Mouse (Mus musculus) CD4-positive, CD25-positive, alpha-beta regulatory T cell, adult 2 months (primary cell): ENCODE results near the gene Adam10.

Experiments
- DNase-seq: peaks from one replicate; pipeline ENCODE4 v3.0.0-alpha.2; 2012; ENCODE audit warnings: low read depth, low spot score

The Adam10 gene

GRCm38 (mm10) chr9:70775517-70775916 is 96.7 kb downstream of the Adam10 start:
- DNase-seq = no peak

GRCm38 (mm10) chr9:70782191-70782590 is 103.4 kb downstream of the Adam10 start:
- no peak for DNase-seq

- no peak for DNase-seq
Observed at GRCm38 (mm10) chr9:70788705-70789104, 109.9 kb downstream of the Adam10 start.

GRCm38 (mm10) chr9:70790621-70791020 is 111.8 kb downstream of the Adam10 start:
- DNase-seq = no peak

- no peak for DNase-seq
Observed at GRCm38 (mm10) chr9:70794643-70795438, 116.0 kb downstream of the Adam10 start.

GRCm38 (mm10) chr9:70795439-70795757 is 116.6 kb downstream of the Adam10 start:
- DNase-seq = no peak

GRCm38 (mm10) chr9:70800588-70801315 is 122.0 kb downstream of the Adam10 start:
- no peak for DNase-seq

GRCm38 (mm10) chr9:70801761-70802160 is 123.0 kb downstream of the Adam10 start:
- no peak for DNase-seq

GRCm38 (mm10) chr9:70802816-70803215 is 124.0 kb downstream of the Adam10 start:
- DNase-seq = no peak

- no peak for DNase-seq
Observed at GRCm38 (mm10) chr9:70806069-70806468, 127.3 kb downstream of the Adam10 start.

GRCm38 (mm10) chr9:70807714-70808113 is 128.9 kb downstream of the Adam10 start:
- DNase-seq = no peak

- DNase-seq = no peak
Observed at GRCm38 (mm10) chr9:70812551-70812950, 133.8 kb downstream of the Adam10 start.

- DNase-seq = no peak
Observed at GRCm38 (mm10) chr9:70816701-70817305, 138.0 kb downstream of the Adam10 start.

GRCm38 (mm10) chr9:70817396-70817795 is 138.6 kb downstream of the Adam10 start:
- DNase-seq = no peak

GRCm38 (mm10) chr9:70818739-70819138 is 139.9 kb downstream of the Adam10 start:
- no peak for DNase-seq

GRCm38 (mm10) chr9:70824103-70824502 is 145.3 kb downstream of the Adam10 start:
- DNase-seq = no peak

GRCm38 (mm10) chr9:70827911-70828310 is 149.1 kb downstream of the Adam10 start:
- DNase-seq = no peak
